Mouse (Mus musculus) ES-Bruce4 (cell line): ENCODE measurements at regions not wholly inside any gene's neighbourhood (a gene's known extent, or its start where the extent isn't known, plus 50 kb on each side); places are given as distances from the start of the nearest gene placed in this dataset.

Experiments
- CTCF ChIP-seq: IDR thresholded peaks from one replicate; pipeline ENCODE4 v1.8.1; 2011; ENCODE audit warnings: low read depth, low read length
- EP300 ChIP-seq: IDR thresholded peaks from 2 replicates; pipeline ENCODE4 v1.6.1; 2011; ENCODE audit warnings: low read depth, low read length; ENCODE audit not compliant: insufficient read depth
- POLR2A ChIP-seq: IDR thresholded peaks from one replicate; pipeline ENCODE4 v1.8.1; 2011; ENCODE audit warnings: low read length; ENCODE audit not compliant: insufficient read depth

DNA sequence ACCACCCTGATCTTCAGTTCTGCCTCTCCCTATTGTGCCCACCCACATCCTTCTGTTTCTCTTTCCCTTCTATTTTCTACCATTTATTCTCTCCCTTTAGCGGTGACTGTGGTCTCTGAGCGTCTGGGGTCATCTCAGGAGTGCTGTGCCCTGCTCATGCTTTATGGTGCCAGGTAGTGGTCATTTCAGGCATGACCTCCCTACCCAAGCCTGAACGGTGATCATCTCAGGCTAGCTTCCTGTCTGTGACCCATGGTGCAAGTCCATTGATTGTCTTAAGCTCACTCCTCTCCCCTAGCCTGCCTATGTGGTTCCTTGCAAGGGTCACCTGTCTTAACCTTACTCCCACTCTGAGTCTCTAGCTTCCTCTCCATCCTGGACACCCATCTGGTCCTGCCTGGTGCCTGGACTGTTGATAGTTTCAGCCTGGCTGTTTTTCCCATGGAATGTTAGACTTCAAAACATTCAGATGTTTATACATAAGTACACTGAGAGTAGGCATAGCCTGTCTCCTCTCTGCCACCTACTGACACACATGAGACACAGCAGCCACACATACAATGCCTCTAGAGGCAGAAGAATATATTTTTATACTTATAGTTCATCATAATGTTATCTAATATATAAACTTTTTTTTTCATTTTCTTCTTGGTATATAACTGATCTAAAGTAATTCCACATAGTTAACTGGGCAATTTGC, 595.8 kb downstream of the Kcna4 start:
- TF ChIP-seq CTCF (no peak), POLR2A (no peak), EP300 (no peak)
